10 mouse cellular contexts compared by ENCODE assay signal in genomic region chr14:105565827-105566226, GRCm38 (mm10).
DNase-seq lines count a peak whose midpoint lies in the region; ATAC-seq and TF ChIP-seq lines count a peak whose summit lies in the region.
"Had no signal": no experiment of that assay in that cellular context is flagged by ENCODE, and none has a peak within 500 bp of the region (broad histone marks: within the 10 kb centered on the region; RNA-seq: fewer than 3 reads in every experiment).

No protein-coding gene starts in this region.

- H3K4me2 ChIP-seq in neural tube, embryonic 15.5 days = no peak overlapping the region; the same call in 1 of the 2 replicates
- H3K4me2 ChIP-seq in heart, postnatal 0 days (ENCODE audit: low read depth, low read length) = peak overlapping the region; percentile 61
- H3K4me2 ChIP-seq in forebrain, embryonic 14.5 days (ENCODE audit: low read length) = no peak overlapping the region

- H3K9me3 ChIP-seq in neural tube, embryonic 15.5 days (replicated peaks) = no peaks in the 10 kb centered on the region
- no peaks in the 10 kb centered on the region for H3K9me3 ChIP-seq in heart, postnatal 0 days (replicated peaks; ENCODE audit: control insufficient read depth, low read length)
- no peaks in the 10 kb centered on the region for H3K9me3 ChIP-seq in forebrain, embryonic 14.5 days (replicated peaks; ENCODE audit: control insufficient read depth, low read length)

- H3K27ac ChIP-seq in neural tube, embryonic 15.5 days (replicated peaks) = no peak overlapping the region
- peak overlapping the region; percentile 79 for H3K27ac ChIP-seq in heart, postnatal 0 days (ENCODE audit: low read depth)
- H3K27ac ChIP-seq in forebrain, embryonic 14.5 days (ENCODE audit: low read depth, low read length) = no peak overlapping the region

- peak; percentile 22 to 30 for DNase-seq in heart, adult 18-20 months
- DNase-seq in heart, postnatal 25 days (ENCODE audit: low spot score) = no peak
- DNase-seq in neural tube, embryonic 10.5 days (ENCODE audit: extremely low spot score, low spot score) = no peak
- DNase-seq in heart, postnatal 0 days (ENCODE audit: low spot score) = peak; percentile 79
- peak; percentile 53 to 61 for DNase-seq in right cerebral cortex, adult 2 months (ENCODE audit: low spot score in 2 of 2)
- no peak for DNase-seq in forebrain, embryonic 14.5 days (ENCODE audit: low spot score)
- DNase-seq in layer of hippocampus, adult 8-10 months (ENCODE audit: low spot score in 2 of 2) = no peak
- DNase-seq: cerebellum, postnatal 25 days; kidney, adult 11 months had no signal

- H3K9ac ChIP-seq in neural tube, embryonic 15.5 days (replicated peaks) = no peak overlapping the region
- peak overlapping the region; percentile 34; the same call in 1 of the 2 replicates for H3K9ac ChIP-seq in heart, postnatal 0 days (replicated peaks; ENCODE audit: low read depth, low read length)
- H3K9ac ChIP-seq in forebrain, embryonic 14.5 days (ENCODE audit: low read length) = no peak overlapping the region

- no peaks in the 10 kb centered on the region for H3K4me1 ChIP-seq in neural tube, embryonic 15.5 days
- no peaks in the 10 kb centered on the region for H3K4me1 ChIP-seq in heart, postnatal 0 days (ENCODE audit: control insufficient read depth, insufficient read depth)
- no peaks in the 10 kb centered on the region for H3K4me1 ChIP-seq in forebrain, embryonic 14.5 days (ENCODE audit: control insufficient read depth, insufficient read depth, low read length)

- peak; percentile 28; the same call in 1 of the 2 replicates for ATAC-seq in neural tube, embryonic 15.5 days (ENCODE audit: low FRiP score)
- peak; percentile 81 for ATAC-seq in heart, postnatal 0 days (ENCODE audit: insufficient read depth, low read depth)
- no peak for ATAC-seq in forebrain, embryonic 14.5 days

- H3K27me3 ChIP-seq in neural tube, embryonic 15.5 days (replicated peaks) = no peaks in the 10 kb centered on the region
- H3K27me3 ChIP-seq in heart, postnatal 0 days (ENCODE audit: control insufficient read depth, insufficient read depth, low read length) = no peaks in the 10 kb centered on the region
- H3K27me3 ChIP-seq in forebrain, embryonic 14.5 days (replicated peaks; ENCODE audit: control insufficient read depth, insufficient read depth, low read length) = no peaks in the 10 kb centered on the region

- TF ChIP-seq EP300 in heart, postnatal 0 days (IDR thresholded peaks at IDR 0.05; ENCODE audit: low read depth) = 0 out of 2 replicates have a peak, but pooled peaks have one; percentile 24

- no peak for TF ChIP-seq CTCF in heart, postnatal 0 days (IDR thresholded peaks at IDR 0.05; ENCODE audit: low read depth)

- H3K36me3 ChIP-seq in neural tube, embryonic 15.5 days = no peaks in the 10 kb centered on the region
- no peaks in the 10 kb centered on the region for H3K36me3 ChIP-seq in heart, postnatal 0 days (replicated peaks; ENCODE audit: control insufficient read depth, insufficient read depth, low read length)
- H3K36me3 ChIP-seq in forebrain, embryonic 14.5 days (ENCODE audit: control insufficient read depth, insufficient read depth, low read length) = no peaks in the 10 kb centered on the region

- H3K4me3 ChIP-seq in neural tube, embryonic 15.5 days (replicated peaks) = no peak overlapping the region
- H3K4me3 ChIP-seq in heart, postnatal 0 days (ENCODE audit: low read depth, low read length) = peak overlapping the region; percentile 45
- no peak overlapping the region for H3K4me3 ChIP-seq in forebrain, embryonic 14.5 days (ENCODE audit: low read depth, low read length)

- intact Hi-C loops in heart, postnatal 25 days (cut with DNase I) = no loop called here

- whole genome bisulfite sequencing in neural tube, embryonic 15.5 days = 79% methylated on average over 16 of the region's 16 CpGs
- WGBS in heart, postnatal 0 days = 11% methylated on average over 16 of the region's 16 CpGs
- 85% methylated on average over 16 of the region's 16 CpGs for WGBS in forebrain, embryonic 14.5 days

Comparison
In these comparisons a context has a peak if more than half of its experiments do, and no peak if none do; other contexts are left out.
1. DNase-seq: peak in heart, adult 18-20 months (2 of 2), heart, postnatal 0 days (single experiment) and right cerebral cortex, adult 2 months (2 of 2); none in heart, postnatal 25 days (single experiment), neural tube, embryonic 10.5 days (single experiment), forebrain, embryonic 14.5 days (single experiment) and layer of hippocampus, adult 8-10 months (0 of 2).